Mouse (Mus musculus) adrenal gland, adult 18-20 months (tissue): Measurements from ENCODE around the gene Tmc3. TPM values are rescaled to one million over a fixed set of nuclear protein-coding genes. Genes with fewer than 3 reads are reported as not detected.

Experiments
- DNase-seq, 2 experiments: peaks; one replicate each; pipeline ENCODE4 v3.0.0; 2021 to 2022; ENCODE audit warnings: low spot score in 2 of 2
- total RNA-seq, 2 experiments: library from RNA; stranded (reverse); gene quantifications; 1 replicate in 1 of 2; 2 replicates in 1 of 2; pipeline ENCODE4 v1.2.3; 2021

Tmc3 gene
- total RNA-seq, 2 experiments from 2014 or later, result 0.10 to 0.13 TPM

GRCm38 (mm10) chr7:83667936-83668645, 83.4 kb downstream of the Tmc3 start:
- no peak for DNase-seq

GRCm38 (mm10) chr7:83668724-83669123, 84.0 kb downstream of the Tmc3 start:
- peak; percentile 35 to 51 for DNase-seq

GRCm38 (mm10) chr7:83671573-83671972, 86.8 kb downstream of the Tmc3 start:
- DNase-seq, result no peak

Other genes with a start within 250 kb of the Tmc3 start
- 10 to 100 TPM; 22.9 to 26.0 TPM for gene Stard5, start 47.0 kb downstream of the Tmc3 start, total RNA-seq
- gene Il16, start 160.8 kb downstream of the Tmc3 start, total RNA-seq, result 1 to 10 TPM; 5.6 to 6.3 TPM
- gene Cfap161, start 210.0 kb downstream of the Tmc3 start, total RNA-seq, result under 1 TPM; 0.63 to 0.74 TPM